Mouse (Mus musculus): ENCODE data around the gene Fdx1l. TPM values are rescaled to one million over a fixed set of nuclear protein-coding genes. Genes with fewer than 3 reads are reported as not detected.

Fdx1l gene
- polyA plus RNA-seq, 1 experiment from 2014 or later, result 70.1 TPM

GRCm38 (mm10) chr9:21021363-21021762 is 52.1 kb downstream of the Fdx1l start:
- no peak overlapping the region for H3K27ac ChIP-seq
- no peak overlapping the region for H3K4me3 ChIP-seq
- no peaks in the 10 kb centered on the region for H3K36me3 ChIP-seq (replicated peaks)
- H3K27me3 ChIP-seq (replicated peaks), result peaks cover 34% of the 10 kb centered on the region
- H3K4me1 ChIP-seq, result no peaks in the 10 kb centered on the region
- H3K4me2 ChIP-seq, result no peak overlapping the region
- no peak for ATAC-seq (replicated peaks)
- 78% methylated on average over 3 of the region's 3 CpGs for WGBS
- no peaks in the 10 kb centered on the region for H3K9me3 ChIP-seq
- no peak overlapping the region for H3K9ac ChIP-seq

GRCm38 (mm10) chr9:21018600-21018999 is 54.8 kb downstream of the Fdx1l start:
- Histone ChIP-seq H3K9ac (no peak overlapping the region), H3K4me2 (no peak overlapping the region), H3K9me3 (no peaks in the 10 kb centered on the region), H3K4me1 (0 out of 2 replicates have a peak, but pooled peaks cover 2% of the 10 kb centered on the region), H3K27ac (no peak overlapping the region), H3K36me3 (replicated peaks) (no peaks in the 10 kb centered on the region), H3K4me3 (no peak overlapping the region), H3K27me3 (replicated peaks) (peaks cover 55% of the 10 kb centered on the region)
- WGBS, result 78% methylated on average over 2 of the region's 2 CpGs
- no peak for ATAC-seq (replicated peaks)

MicroRNAs encoded within 50 kb of the gene (microRNA counts, 519-probe panel; counts per million panel counts)
- microRNA mmu-miR-1900, result 2,996 counts per million, percentile 67 among the panel's probes with 10 or more counts

Small RNA genes within 50 kb of the gene (microRNA-seq; reads per million reads assigned to microRNA genes)
- gene Mir1900 (not detected), gene Mir7082 (1.7 reads per million)

Other genes with a start within 250 kb of the Fdx1l start
- gene A230050P20Rik, start 205.0 kb downstream of the Fdx1l start, polyA plus RNA-seq (2015; fragmentation: Nextera tagmentation; extraction: Ambion mirVana), result 6.8 and 7.3 TPM in 2 replicates
- 15.3 and 16.8 TPM in 2 replicates for gene Angptl6, start 193.9 kb downstream of the Fdx1l start, polyA plus RNA-seq (2015; fragmentation: Nextera tagmentation; extraction: Ambion mirVana)
- 49.1 and 50.5 TPM in 2 replicates for gene Ppan, start 185.4 kb downstream of the Fdx1l start, polyA plus RNA-seq (2015; fragmentation: Nextera tagmentation; extraction: Ambion mirVana)
- 245 and 249 TPM in 2 replicates for gene Eif3g, start 175.0 kb downstream of the Fdx1l start, polyA plus RNA-seq (2015; fragmentation: Nextera tagmentation; extraction: Ambion mirVana)
- 73.4 and 78.1 TPM in 2 replicates for gene Dnmt1, start 113.7 kb downstream of the Fdx1l start, polyA plus RNA-seq (2015; fragmentation: Nextera tagmentation; extraction: Ambion mirVana)
- 11.3 and 11.7 TPM in 2 replicates for gene S1pr2, start 96.8 kb downstream of the Fdx1l start, polyA plus RNA-seq (2015; fragmentation: Nextera tagmentation; extraction: Ambion mirVana)
- gene Mrpl4, start 70.9 kb downstream of the Fdx1l start, polyA plus RNA-seq (2015; fragmentation: Nextera tagmentation; extraction: Ambion mirVana), result 93.4 and 110 TPM in 2 replicates
- 3.3 and 3.9 TPM in 2 replicates for gene Icam1, start 57.6 kb downstream of the Fdx1l start, polyA plus RNA-seq (2015; fragmentation: Nextera tagmentation; extraction: Ambion mirVana)
- 0.27 TPM in 2 replicates for gene Icam4, start 44.2 kb downstream of the Fdx1l start, polyA plus RNA-seq (2015; fragmentation: Nextera tagmentation; extraction: Ambion mirVana)
- gene Icam5, start 41.5 kb downstream of the Fdx1l start, polyA plus RNA-seq (2015; fragmentation: Nextera tagmentation; extraction: Ambion mirVana), result 1.8 TPM in 2 replicates
- gene Zglp1, start 6.5 kb downstream of the Fdx1l start, polyA plus RNA-seq (2015; fragmentation: Nextera tagmentation; extraction: Ambion mirVana), result 0.86 and 3.1 TPM in 2 replicates
- 1.9 and 2.4 TPM in 2 replicates for gene Gm49373, start 518 bp downstream of the Fdx1l start, polyA plus RNA-seq (2015; fragmentation: Nextera tagmentation; extraction: Ambion mirVana)
- 2.2 and 2.3 TPM in 2 replicates for gene Gm38431, start 18.4 kb upstream of the Fdx1l start, polyA plus RNA-seq (2015; fragmentation: Nextera tagmentation; extraction: Ambion mirVana)
- 35.0 and 36.1 TPM in 2 replicates for gene Raver1, start 18.4 kb upstream of the Fdx1l start, polyA plus RNA-seq (2015; fragmentation: Nextera tagmentation; extraction: Ambion mirVana)
- gene Tyk2, start 57.6 kb upstream of the Fdx1l start, polyA plus RNA-seq (2015; fragmentation: Nextera tagmentation; extraction: Ambion mirVana), result 12.5 TPM in 2 replicates
- gene Cdc37, start 76.4 kb upstream of the Fdx1l start, polyA plus RNA-seq (2015; fragmentation: Nextera tagmentation; extraction: Ambion mirVana), result 215 and 226 TPM in 2 replicates
- gene Pde4a, start 92.1 kb upstream of the Fdx1l start, polyA plus RNA-seq (2015; fragmentation: Nextera tagmentation; extraction: Ambion mirVana), result 42.7 and 44.5 TPM in 2 replicates
- 75.4 and 78.7 TPM in 2 replicates for gene Keap1, start 165.7 kb upstream of the Fdx1l start, polyA plus RNA-seq (2015; fragmentation: Nextera tagmentation; extraction: Ambion mirVana)
- gene S1pr5, start 174.8 kb upstream of the Fdx1l start, polyA plus RNA-seq (2015; fragmentation: Nextera tagmentation; extraction: Ambion mirVana), result 2.8 and 4.2 TPM in 2 replicates
- gene Atg4d, start 191.7 kb upstream of the Fdx1l start, polyA plus RNA-seq (2015; fragmentation: Nextera tagmentation; extraction: Ambion mirVana), result 54.7 and 55.7 TPM in 2 replicates
- gene Kri1, start 214.4 kb upstream of the Fdx1l start, polyA plus RNA-seq (2015; fragmentation: Nextera tagmentation; extraction: Ambion mirVana), result 17.1 and 20.8 TPM in 2 replicates
- 87.3 and 92.1 TPM in 2 replicates for gene Cdkn2d, start 217.8 kb upstream of the Fdx1l start, polyA plus RNA-seq (2015; fragmentation: Nextera tagmentation; extraction: Ambion mirVana)
- gene Ap1m2, start 238.7 kb upstream of the Fdx1l start, polyA plus RNA-seq (2015; fragmentation: Nextera tagmentation; extraction: Ambion mirVana), result 1.1 and 1.2 TPM in 2 replicates
- gene Slc44a2, start 247.1 kb upstream of the Fdx1l start, polyA plus RNA-seq (2015; fragmentation: Nextera tagmentation; extraction: Ambion mirVana), result 63.3 and 70.0 TPM in 2 replicates